Mouse (Mus musculus) frontal cortex, adult 2 months (tissue): Measurements from ENCODE around the gene Efemp2. TPM values are rescaled to one million over a fixed set of nuclear protein-coding genes. Genes with fewer than 3 reads are reported as not detected.
A peak's percentile ranks its signal among the peaks of the same experiment; 100 is the strongest.

Experiments
- DNase-seq, 2 experiments: peaks; one replicate each; pipeline ENCODE4 v3.0.0; 2022; ENCODE audit warnings: low spot score in 1 of 2; ENCODE audit errors: extremely low spot score in 1 of 2
- polyA plus RNA-seq: library from polyadenylated mRNA; depleted of rRNA; stranded (reverse); fragments of >200 nt; gene quantifications from 2 replicates; pipeline ENCODE4 v1.2.3, GENCODE M21; 2012; rRNA removed

Efemp2 gene
- 36.5 and 37.4 TPM in 2 replicates for polyA plus RNA-seq

GRCm38 (mm10) chr19:5473720-5474119 is at the start of gene Efemp2:
Gene Efemp2 (plus strand): TSS chr19:5473954.
- DNase-seq, result peak in 1 of 2 experiments; percentile 70

- peak in 1 of 2 experiments; percentile 53 for DNase-seq
These were observed 49.5 kb upstream of the Efemp2 start for GRCm38 (mm10) chr19:5424092-5424781.

GRCm38 (mm10) chr19:5424782-5425741 is 48.7 kb upstream of the Efemp2 start, which contains the start of the genes Drap1 and AI837181:
Gene Drap1 (minus strand): TSS chr19:5424979.
Gene AI837181 (plus strand): TSS chr19:5425144.
- DNase-seq, result peak; percentile 84 to 94

GRCm38 (mm10) chr19:5425906-5426565 is 47.7 kb upstream of the Efemp2 start:
- DNase-seq, result no peak

- no peak for DNase-seq
These were observed 47.0 kb upstream of the Efemp2 start for GRCm38 (mm10) chr19:5426640-5427290.

- DNase-seq, result no peak
These were observed 45.7 kb upstream of the Efemp2 start for GRCm38 (mm10) chr19:5428083-5428482.

- no peak for DNase-seq
These were observed 44.5 kb upstream of the Efemp2 start for GRCm38 (mm10) chr19:5429219-5429618.

GRCm38 (mm10) chr19:5429806-5430205 is 43.9 kb upstream of the Efemp2 start:
- no peak for DNase-seq

GRCm38 (mm10) chr19:5430408-5430807 is 43.3 kb upstream of the Efemp2 start:
- no peak for DNase-seq

GRCm38 (mm10) chr19:5431911-5432464 is 41.8 kb upstream of the Efemp2 start:
- no peak for DNase-seq

- no peak for DNase-seq
These were observed 40.5 kb upstream of the Efemp2 start for GRCm38 (mm10) chr19:5432992-5433852.

- no peak for DNase-seq
These were observed 39.8 kb upstream of the Efemp2 start for GRCm38 (mm10) chr19:5433951-5434350.

- no peak for DNase-seq
These were observed 29.3 kb upstream of the Efemp2 start for GRCm38 (mm10) chr19:5444371-5444908.

GRCm38 (mm10) chr19:5444954-5445353 is 28.8 kb upstream of the Efemp2 start:
- DNase-seq, result no peak

- DNase-seq, result no peak
These were observed 28.0 kb upstream of the Efemp2 start for GRCm38 (mm10) chr19:5445747-5446146.

- peak in 1 of 2 experiments; percentile 78 for DNase-seq
These were observed 26.0 kb upstream of the Efemp2 start, which contains the start of gene Fosl1 for GRCm38 (mm10) chr19:5447515-5448353. Gene Fosl1 (plus strand): TSS chr19:5447547.

- DNase-seq, result no peak
These were observed 25.2 kb upstream of the Efemp2 start for GRCm38 (mm10) chr19:5448354-5449150.
